Mouse (Mus musculus): Measurements from ENCODE around the gene Yipf6.

DNA sequence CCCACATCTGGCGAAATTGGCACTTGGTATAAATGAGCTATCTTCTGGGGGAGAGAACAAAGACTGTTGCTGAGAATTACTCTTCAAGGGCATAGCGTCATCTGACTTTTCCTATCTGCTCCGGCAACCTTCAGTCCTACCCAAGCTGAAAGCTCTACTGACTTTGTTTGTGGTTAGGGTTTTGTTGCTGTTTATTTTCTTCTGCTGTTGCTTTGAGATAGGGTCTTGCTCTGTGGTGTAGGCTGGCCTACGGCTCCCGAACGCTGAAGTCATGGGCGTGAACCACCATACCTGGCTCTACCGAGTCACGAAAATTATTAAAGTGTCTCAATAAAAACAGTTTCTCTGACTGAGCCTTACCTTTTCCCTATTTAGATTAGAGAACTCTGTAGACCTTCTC is 22.2 kb downstream of the Yipf6 start:
- TF ChIP-seq CTCF (IDR thresholded peaks at IDR 0.05; ENCODE audit: insufficient read depth, low read depth, low read length) (no peak), POLR2A (IDR thresholded peaks at IDR 0.05; ENCODE audit: insufficient read depth, low read depth, low read length) (no peak)

Data from olfactory bulb, adult 2 months (tissue).